Mouse (Mus musculus) forebrain, embryonic 11.5 days (tissue): ENCODE data around the gene Dchs2. TPM values are rescaled to one million over a fixed set of nuclear protein-coding genes. Genes with fewer than 3 reads are reported as not detected.

Experiments
- ATAC-seq: fragments of 200-750 bp; cut with Nextera tagmentation; replicated peaks from 2 replicates; pipeline ENCODE4 v1.8.0; 2017; ENCODE audit warnings: moderate TSS enrichment; ENCODE audit not compliant: low FRiP score
- DNase-seq: peaks from one replicate; pipeline ENCODE4 v3.0.0-alpha.2; 2017; ENCODE audit warnings: low spot score
- H3K27ac ChIP-seq: fragments of 300-500 bp; sonication (generic); 2 replicates; pipeline ENCODE4 v1.5.1; 2014; ENCODE audit warnings: low read depth, low read length
- H3K27me3 ChIP-seq: fragments of 300-500 bp; sonication (generic); 2 replicates; pipeline ENCODE4 v1.6.1; 2014; ENCODE audit warnings: mild to moderate bottlenecking, low read length, mixed read lengths; ENCODE audit not compliant: control insufficient read depth, insufficient read depth
- H3K36me3 ChIP-seq: fragments of 300-500 bp; sonication (generic); 2 replicates; pipeline ENCODE4 v1.6.1; 2014; ENCODE audit warnings: mild to moderate bottlenecking, low read length, moderate library complexity, mixed read lengths; ENCODE audit not compliant: control insufficient read depth, insufficient read depth
- H3K4me1 ChIP-seq: fragments of 300-500 bp; sonication (generic); replicated peaks from 2 replicates; pipeline ENCODE4 v1.6.1; 2014; ENCODE audit warnings: low read length, mixed read lengths; ENCODE audit not compliant: control insufficient read depth, insufficient read depth
- H3K4me2 ChIP-seq: fragments of 300-500 bp; sonication (generic); 2 replicates; pipeline ENCODE4 v1.6.1; 2014; ENCODE audit warnings: low read depth, mild to moderate bottlenecking, low read length, moderate library complexity, mixed read lengths; ENCODE audit not compliant: severe bottlenecking
- H3K4me3 ChIP-seq: fragments of 300-500 bp; sonication (generic); 2 replicates; pipeline ENCODE4 v1.5.1; 2014; ENCODE audit warnings: low read depth, low read length
- H3K9ac ChIP-seq: fragments of 300-500 bp; sonication (generic); 2 replicates; pipeline ENCODE4 v1.6.1; 2014; ENCODE audit warnings: low read length
- H3K9me3 ChIP-seq: fragments of 300-500 bp; sonication (generic); 2 replicates; pipeline ENCODE4 v1.6.1; 2016; ENCODE audit warnings: low read length, mixed read lengths; ENCODE audit not compliant: control insufficient read depth
- WGBS: fragments of 180-500 bp; shearing (Covaris S2); extraction: QIAGEN DNeasy Blood & Tissue Kit; methylation state at CpG from one replicate; pipeline ENCODE4 v1.1.7; 2014; 5-methylcytosine and 5-hydroxymethylcytosine counted together
- polyA plus RNA-seq: library from polyadenylated mRNA; unstranded; fragments of >200 nt; fragmentation: Nextera tagmentation; extraction: Ambion mirVana; gene quantifications from 2 replicates; pipeline ENCODE4 v1.2.1, GENCODE M21; 2014

Dchs2 gene
- polyA plus RNA-seq, 1 experiment from 2014 or later: not detected

DNA sequence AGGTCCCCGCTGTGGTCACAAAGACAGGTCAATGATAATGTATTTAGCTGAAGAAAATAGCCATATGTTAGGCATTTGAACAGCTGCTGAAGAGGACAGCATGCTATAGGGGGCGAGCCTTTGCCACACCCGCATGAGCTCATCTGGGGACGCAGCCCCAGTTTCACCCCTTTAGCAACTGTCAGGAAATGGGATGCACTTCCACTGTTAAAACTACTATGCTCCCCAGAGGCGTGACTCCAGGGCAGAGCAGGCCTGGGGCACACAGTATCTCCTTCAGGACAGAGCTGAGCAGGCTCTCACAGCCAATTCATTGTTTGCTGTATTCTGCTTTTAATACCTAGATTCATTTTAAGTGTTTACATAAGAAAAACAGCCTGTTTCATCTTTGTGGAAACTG lies 84.2 kb downstream of the Dchs2 start:
- DNase-seq (no peak), ATAC-seq (no peak)
- H3K36me3 ChIP-seq: no peaks in the 10 kb centered on the region
- no peak overlapping the region for H3K27ac ChIP-seq
- WGBS: 88% methylated on average over 5 of the region's 5 CpGs
- H3K9ac ChIP-seq: no peak overlapping the region
- H3K4me3 ChIP-seq: no peak overlapping the region
- no peak overlapping the region for H3K4me2 ChIP-seq
- no peaks in the 10 kb centered on the region for H3K4me1 ChIP-seq
- H3K9me3 ChIP-seq: no peaks in the 10 kb centered on the region
- H3K27me3 ChIP-seq: no peaks in the 10 kb centered on the region

GRCm38 (mm10) chr3:83212578-83212977 lies 84.8 kb downstream of the Dchs2 start:
- no peak overlapping the region for H3K4me3 ChIP-seq
- no peaks in the 10 kb centered on the region for H3K4me1 ChIP-seq
- no peak overlapping the region for H3K9ac ChIP-seq
- H3K36me3 ChIP-seq: no peaks in the 10 kb centered on the region
- ATAC-seq (no peak), DNase-seq (no peak)
- WGBS: 87% methylated on average over 7 of the region's 7 CpGs
- H3K9me3 ChIP-seq: no peaks in the 10 kb centered on the region
- H3K27me3 ChIP-seq: no peaks in the 10 kb centered on the region
- no peak overlapping the region for H3K4me2 ChIP-seq
- no peak overlapping the region for H3K27ac ChIP-seq

DNA sequence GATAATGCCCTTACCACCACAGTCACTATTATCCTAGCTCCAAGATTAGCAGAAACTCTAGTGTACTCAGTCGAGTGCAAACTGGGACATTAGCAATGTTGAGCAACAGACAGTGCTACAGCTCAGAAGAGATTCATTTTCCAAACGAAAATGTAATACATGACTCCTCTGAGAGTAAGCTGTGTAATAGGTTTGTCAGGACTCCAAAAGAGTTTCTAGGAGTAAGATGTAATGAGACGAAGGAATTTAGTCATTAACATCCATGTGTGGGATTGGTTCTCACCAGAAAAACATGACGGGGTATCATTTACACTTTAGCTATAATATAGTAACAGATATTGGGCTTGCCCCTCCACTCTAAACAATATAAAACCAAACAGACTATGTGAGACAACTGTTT lies 90.3 kb downstream of the Dchs2 start:
- no peak for DNase-seq
- H3K27me3 ChIP-seq: no peaks in the 10 kb centered on the region
- ATAC-seq: no peak
- WGBS: 86% methylated on average over 4 of the region's 4 CpGs
- H3K4me2 ChIP-seq: no peak overlapping the region
- H3K4me3 ChIP-seq: no peak overlapping the region
- H3K9ac ChIP-seq: no peak overlapping the region
- H3K9me3 ChIP-seq: no peaks in the 10 kb centered on the region
- H3K36me3 ChIP-seq: no peaks in the 10 kb centered on the region
- no peaks in the 10 kb centered on the region for H3K4me1 ChIP-seq
- no peak overlapping the region for H3K27ac ChIP-seq

DNA sequence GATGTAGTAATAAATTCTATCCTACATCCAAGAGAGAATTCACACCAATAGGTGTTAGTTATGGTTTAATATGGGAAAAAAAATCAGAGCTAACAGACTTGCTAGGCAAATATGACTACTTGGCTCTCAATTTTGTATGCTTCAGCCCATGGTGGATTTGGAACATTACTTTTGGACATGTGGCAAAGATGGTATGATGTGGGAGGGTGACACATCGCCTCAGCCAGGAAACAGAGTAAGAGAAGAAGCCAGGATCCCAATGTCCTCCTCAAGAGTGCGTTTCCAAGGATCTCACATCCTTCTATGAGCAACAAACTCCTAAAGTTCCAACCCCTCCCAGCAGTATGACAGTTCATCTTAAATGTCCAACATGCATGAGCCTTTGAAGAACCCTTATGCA lies 92.4 kb downstream of the Dchs2 start:
- no peak overlapping the region for H3K9ac ChIP-seq
- no peak overlapping the region for H3K27ac ChIP-seq
- ATAC-seq (no peak), DNase-seq (no peak)
- no peak overlapping the region for H3K4me2 ChIP-seq
- no peaks in the 10 kb centered on the region for H3K9me3 ChIP-seq
- no peaks in the 10 kb centered on the region for H3K36me3 ChIP-seq
- 87% methylated on average over 2 of the region's 2 CpGs for WGBS
- no peaks in the 10 kb centered on the region for H3K4me1 ChIP-seq
- no peak overlapping the region for H3K4me3 ChIP-seq
- no peaks in the 10 kb centered on the region for H3K27me3 ChIP-seq

DNA sequence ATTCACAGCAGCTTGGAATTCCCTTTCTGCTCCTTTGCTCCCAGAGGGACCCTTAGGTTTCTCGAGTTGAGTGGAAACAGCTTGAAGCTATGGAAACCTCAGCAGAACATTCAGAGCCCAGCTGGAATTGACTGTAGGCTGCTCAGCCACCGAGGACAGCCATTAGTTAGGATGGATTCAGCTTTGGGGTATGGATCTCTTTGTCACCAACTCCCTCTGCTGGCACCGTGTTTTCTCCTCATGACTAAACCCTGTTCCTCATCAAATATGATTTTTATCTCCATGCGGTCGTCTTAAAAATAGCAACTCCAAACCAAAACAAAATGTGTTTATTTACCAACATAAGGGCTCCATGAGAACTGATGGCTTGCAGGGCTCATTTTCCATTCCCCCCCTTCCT lies 94.4 kb downstream of the Dchs2 start:
- no peak overlapping the region for H3K27ac ChIP-seq
- no peaks in the 10 kb centered on the region for H3K4me1 ChIP-seq
- DNase-seq: no peak

GRCm38 (mm10) chr3:83228383-83228782 lies 100.6 kb downstream of the Dchs2 start:
- Histone ChIP-seq H3K4me2 (no peak overlapping the region), H3K36me3 (no peaks in the 10 kb centered on the region), H3K27me3 (no peaks in the 10 kb centered on the region), H3K9me3 (no peaks in the 10 kb centered on the region), H3K27ac (no peak overlapping the region), H3K4me3 (no peak overlapping the region), H3K9ac (no peak overlapping the region), H3K4me1 (no peaks in the 10 kb centered on the region)
- DNase-seq (no peak), ATAC-seq (no peak)
- WGBS: 87% methylated on average over 9 of the region's 9 CpGs

More for the DNA sequence above, 94.4 kb downstream of the Dchs2 start:
- 71% methylated on average over 5 of the region's 5 CpGs for WGBS
- no peak overlapping the region for H3K9ac ChIP-seq
- no peaks in the 10 kb centered on the region for H3K9me3 ChIP-seq
- no peak overlapping the region for H3K4me3 ChIP-seq
- H3K36me3 ChIP-seq: no peaks in the 10 kb centered on the region
- H3K27me3 ChIP-seq: no peaks in the 10 kb centered on the region
- H3K4me2 ChIP-seq: no peak overlapping the region
- no peak for ATAC-seq

DNA sequence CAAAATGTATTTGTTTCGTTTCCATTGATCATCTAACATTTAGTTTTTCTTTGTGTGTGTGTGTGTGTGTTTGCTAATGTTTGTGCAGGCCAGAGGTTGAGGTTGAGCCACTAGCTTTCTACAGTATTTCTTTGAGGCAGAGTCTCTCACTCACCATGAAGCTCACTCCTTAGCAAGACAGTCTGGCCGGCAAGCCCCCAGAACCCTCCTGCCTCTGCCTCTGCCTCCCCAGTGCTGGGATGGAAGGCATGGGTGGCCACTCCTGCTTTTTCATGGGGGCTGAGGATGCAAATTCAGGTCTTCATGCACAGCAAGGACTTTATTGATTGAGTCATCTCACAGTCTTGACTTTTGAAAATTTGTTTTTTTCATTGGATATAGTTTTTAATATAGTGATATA lies 102.6 kb downstream of the Dchs2 start:
- no peak overlapping the region for H3K4me2 ChIP-seq
- WGBS: 89% methylated on average over 2 of the region's 2 CpGs
- H3K9me3 ChIP-seq: no peaks in the 10 kb centered on the region
- H3K27me3 ChIP-seq: no peaks in the 10 kb centered on the region
- no peaks in the 10 kb centered on the region for H3K4me1 ChIP-seq
- H3K36me3 ChIP-seq: no peaks in the 10 kb centered on the region
- DNase-seq (no peak), ATAC-seq (no peak)
- H3K27ac ChIP-seq: no peak overlapping the region
- no peak overlapping the region for H3K9ac ChIP-seq
- no peak overlapping the region for H3K4me3 ChIP-seq

DNA sequence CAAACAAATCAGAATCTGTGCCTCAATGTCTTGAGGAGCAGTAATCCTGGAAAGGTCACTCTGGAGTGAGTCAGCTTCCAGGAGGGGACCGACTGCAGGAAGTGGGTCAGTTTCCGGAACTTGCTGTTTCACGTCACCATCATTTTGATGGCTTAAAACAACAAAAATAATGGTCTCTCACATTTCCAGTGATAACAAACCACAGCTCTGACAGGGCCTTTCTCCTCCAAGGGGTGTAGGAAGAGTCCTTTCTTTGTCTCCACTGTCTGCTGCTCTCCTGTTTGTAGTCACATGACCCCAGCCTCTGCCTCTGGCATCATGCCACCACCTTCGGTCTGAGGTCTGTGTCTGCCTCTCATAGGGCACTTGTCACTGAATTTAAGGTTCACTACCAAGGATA lies 106.7 kb downstream of the Dchs2 start:
- no peak overlapping the region for H3K9ac ChIP-seq
- no peaks in the 10 kb centered on the region for H3K9me3 ChIP-seq
- no peak overlapping the region for H3K4me2 ChIP-seq
- WGBS: 84% methylated on average over 4 of the region's 4 CpGs
- no peaks in the 10 kb centered on the region for H3K27me3 ChIP-seq
- ATAC-seq (no peak), DNase-seq (no peak)
- no peaks in the 10 kb centered on the region for H3K36me3 ChIP-seq
- no peaks in the 10 kb centered on the region for H3K4me1 ChIP-seq
- no peak overlapping the region for H3K27ac ChIP-seq
- H3K4me3 ChIP-seq: no peak overlapping the region

DNA sequence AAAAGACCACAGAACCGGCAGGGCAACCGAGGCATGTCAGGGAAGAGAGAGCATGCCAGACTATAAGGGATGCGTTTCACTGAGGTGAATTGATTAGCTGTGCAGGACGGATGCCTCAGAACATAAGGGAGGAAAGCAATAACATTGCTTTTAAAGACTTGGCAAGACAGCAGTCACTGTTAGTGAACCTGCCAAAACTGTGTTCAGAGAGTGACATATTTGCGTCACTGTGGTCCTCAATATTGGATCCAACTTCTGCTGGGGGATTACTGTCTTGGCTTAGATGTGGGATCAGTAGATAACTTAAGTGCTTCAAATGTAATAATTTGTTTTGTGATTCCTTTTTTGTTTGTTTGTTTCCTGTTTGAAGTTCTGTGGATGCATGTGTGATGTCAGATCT lies 107.3 kb downstream of the Dchs2 start:
- H3K9ac ChIP-seq: no peak overlapping the region
- ATAC-seq (no peak), DNase-seq (no peak)
- WGBS: 89% methylated on average over 5 of the region's 5 CpGs
- no peak overlapping the region for H3K4me2 ChIP-seq
- H3K36me3 ChIP-seq: no peaks in the 10 kb centered on the region
- no peak overlapping the region for H3K27ac ChIP-seq
- H3K4me3 ChIP-seq: no peak overlapping the region
- no peaks in the 10 kb centered on the region for H3K4me1 ChIP-seq
- H3K27me3 ChIP-seq: no peaks in the 10 kb centered on the region
- no peaks in the 10 kb centered on the region for H3K9me3 ChIP-seq
